Mouse (Mus musculus) forelimb bud, embryonic 11.5 days (tissue): ENCODE results near the gene Dnajc25.

Experiments
- DNase-seq: peaks from one replicate; pipeline ENCODE4 v3.0.0-alpha.2; 2012; ENCODE audit warnings: low read depth, low spot score

The Dnajc25 gene

GRCm38 (mm10) chr4:58994762-58995161, at the start of gene Dnajc25:
TSS of gene Dnajc25 (plus strand) at chr4:58995062.
- no peak for DNase-seq

GRCm38 (mm10) chr4:58948391-58948790, 46.5 kb upstream of the Dnajc25 start:
- DNase-seq, result no peak

- no peak for DNase-seq
Observed at GRCm38 (mm10) chr4:58952630-58953029, 42.2 kb upstream of the Dnajc25 start.

- no peak for DNase-seq
Observed at GRCm38 (mm10) chr4:58961719-58962118, 33.1 kb upstream of the Dnajc25 start.

- DNase-seq, result no peak
Observed at GRCm38 (mm10) chr4:58963271-58963670, 31.6 kb upstream of the Dnajc25 start.

GRCm38 (mm10) chr4:58965136-58965535, 29.7 kb upstream of the Dnajc25 start:
- no peak for DNase-seq

GRCm38 (mm10) chr4:58970678-58971077, 24.2 kb upstream of the Dnajc25 start:
- DNase-seq, result no peak

- DNase-seq, result no peak
Observed at GRCm38 (mm10) chr4:58975711-58976110, 19.2 kb upstream of the Dnajc25 start.

GRCm38 (mm10) chr4:58981421-58981820, 13.4 kb upstream of the Dnajc25 start:
- no peak for DNase-seq

GRCm38 (mm10) chr4:58982806-58983205, 12.1 kb upstream of the Dnajc25 start:
- no peak for DNase-seq

- DNase-seq, result peak; percentile 83
Observed at GRCm38 (mm10) chr4:58985157-58985648, 9.7 kb upstream of the Dnajc25 start.

GRCm38 (mm10) chr4:58986540-58987190, 8.2 kb upstream of the Dnajc25 start, which contains the start of gene Ptgr1:
TSS of gene Ptgr1 (minus strand) at chr4:58987119.
- DNase-seq, result peak; percentile 85

GRCm38 (mm10) chr4:58989303-58989898, 5.5 kb upstream of the Dnajc25 start:
- no peak for DNase-seq

GRCm38 (mm10) chr4:58990609-58991434, 4.0 kb upstream of the Dnajc25 start:
- no peak for DNase-seq

GRCm38 (mm10) chr4:58992195-58992594, 2.7 kb upstream of the Dnajc25 start:
- no peak for DNase-seq

- DNase-seq, result no peak
Observed at GRCm38 (mm10) chr4:58995251-58995693, 410 bp downstream of the Dnajc25 start.

GRCm38 (mm10) chr4:58997081-58997480, 2.2 kb downstream of the Dnajc25 start:
- DNase-seq, result no peak

- no peak for DNase-seq
Observed at GRCm38 (mm10) chr4:58998688-58999087, 3.8 kb downstream of the Dnajc25 start.

- DNase-seq, result peak; percentile 76
Observed at GRCm38 (mm10) chr4:58999686-59000085, 4.8 kb downstream of the Dnajc25 start.

- DNase-seq, result no peak
Observed at GRCm38 (mm10) chr4:59000614-59001013, 5.8 kb downstream of the Dnajc25 start.

- DNase-seq, result peak; percentile 93
Observed at GRCm38 (mm10) chr4:59002948-59003805, 8.3 kb downstream of the Dnajc25 start, which contains the start of gene Gm20503. TSS of gene Gm20503 (plus strand) at chr4:59003210.
